Mouse (Mus musculus) cerebellum, adult 9-11 months (tissue): ENCODE results near the gene Haus2.

Experiments used
- DNase-seq: peaks from one replicate; pipeline ENCODE4 v3.0.0; 2022

The Haus2 gene

DNA sequence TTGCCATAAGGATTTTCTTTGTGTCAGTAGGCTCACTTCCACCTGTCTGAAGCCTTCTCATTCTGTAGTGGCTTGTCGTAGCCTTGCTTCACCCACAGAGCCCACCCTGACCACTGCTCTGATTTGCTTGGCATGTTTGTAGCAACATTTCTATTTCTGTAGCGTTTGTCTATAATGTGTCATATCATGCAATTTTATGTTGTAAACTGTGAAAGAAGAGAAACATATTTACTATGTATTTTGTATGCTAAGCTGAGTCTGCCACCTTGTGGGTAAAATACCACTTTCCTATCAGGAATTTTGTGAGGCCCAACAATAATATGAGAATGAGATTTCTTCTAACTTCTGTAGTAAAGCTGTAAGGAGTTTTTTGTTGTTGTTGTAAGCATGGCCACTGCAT, 61.1 kb downstream of the Haus2 start:
- DNase-seq, result no peak
